Mouse (Mus musculus) liver, embryonic 14.5 days (tissue): ENCODE measurements around the gene Tmem170. TPM values are rescaled to one million over a fixed set of nuclear protein-coding genes. Genes with fewer than 3 reads are reported as not detected.
A peak's percentile ranks its signal among the peaks of the same experiment; 100 is the strongest.

Experiments used
- ATAC-seq: fragments of 200-750 bp; cut with Nextera tagmentation; 2 replicates; pipeline ENCODE4 v1.8.0; 2017; ENCODE audit warnings: moderate number of reproducible peaks, mild to moderate bottlenecking, moderate library complexity; ENCODE audit not compliant: insufficient read depth
- DNase-seq, 3 experiments: peaks; one replicate each; pipeline ENCODE4 v3.0.0-alpha.2; 2012 to 2013; ENCODE audit warnings: low read depth in 3 of 3, low spot score in 3 of 3
- H3K27ac ChIP-seq: fragments of 300-500 bp; sonication (generic); 2 replicates; pipeline ENCODE4 v1.5.1; 2014; ENCODE audit warnings: moderate library complexity, mild to moderate bottlenecking, control low read depth, inconsistent platforms
- H3K27me3 ChIP-seq: fragments of 300-500 bp; sonication (generic); 2 replicates; pipeline ENCODE4 v1.6.1; 2014; ENCODE audit warnings: mild to moderate bottlenecking, low read length, moderate library complexity; ENCODE audit not compliant: control insufficient read depth, insufficient read depth
- H3K36me3 ChIP-seq: fragments of 300-500 bp; sonication (generic); replicated peaks from 2 replicates; pipeline ENCODE4 v1.6.1; 2014; ENCODE audit warnings: low read depth; ENCODE audit not compliant: control insufficient read depth, insufficient read depth
- H3K4me1 ChIP-seq, 2 experiments: fragments of 200-500 bp in 1 of 2; fragments of 300-500 bp in 1 of 2; sonication (generic) in 1 of 2; replicated peaks; 2 replicates each; pipeline ENCODE4 v1.6.1; 2012 to 2014; ENCODE audit warnings: antibody characterized with exemption in 1 of 2, inconsistent platforms in 1 of 2, low read length in 1 of 2; ENCODE audit not compliant: control insufficient read depth in 2 of 2, insufficient read depth in 2 of 2
- H3K4me2 ChIP-seq: fragments of 300-500 bp; sonication (generic); 2 replicates; pipeline ENCODE4 v1.6.1; 2014; ENCODE audit warnings: low read depth, mild to moderate bottlenecking, control low read depth, moderate library complexity
- H3K4me3 ChIP-seq, 2 experiments: fragments of 200-500 bp in 1 of 2; fragments of 300-500 bp in 1 of 2; sonication (generic) in 1 of 2; 2 replicates each; pipeline ENCODE4 v1.5.1; 2012 to 2014; ENCODE audit warnings: low read depth in 2 of 2, low read length in 2 of 2, mild to moderate bottlenecking in 2 of 2, control low read depth in 1 of 2, inconsistent platforms in 1 of 2, moderate library complexity in 1 of 2; ENCODE audit not compliant: insufficient read depth in 1 of 2
- H3K9ac ChIP-seq: fragments of 300-500 bp; sonication (generic); replicated peaks from 2 replicates; pipeline ENCODE4 v1.6.1; 2014; ENCODE audit warnings: mild to moderate bottlenecking, control low read depth, moderate library complexity
- H3K9me3 ChIP-seq: fragments of 300-500 bp; sonication (generic); 2 replicates; pipeline ENCODE4 v1.6.1; 2016; ENCODE audit warnings: low read length, mixed read lengths; ENCODE audit not compliant: control insufficient read depth
- CTCF ChIP-seq: IDR thresholded peaks from 2 replicates; pipeline ENCODE4 v1.5.1; 2016; ENCODE audit warnings: antibody characterized with exemption, low read depth, control low read depth
- EP300 ChIP-seq: IDR thresholded peaks from 2 replicates; pipeline ENCODE4 v1.6.1; 2016; ENCODE audit warnings: antibody characterized with exemption, low read depth
- WGBS: fragments of 180-500 bp; shearing (Covaris S2); extraction: QIAGEN DNeasy Blood & Tissue Kit; methylation state at CpG from one replicate; pipeline ENCODE4 v1.1.7; 2014; ENCODE audit not compliant: insufficient replicate concordance; 5-methylcytosine and 5-hydroxymethylcytosine counted together
- polyA plus RNA-seq, 2 experiments: library from polyadenylated mRNA; depleted of rRNA in 1 of 2; stranded (reverse) in 1 of 2; unstranded in 1 of 2; fragments of >200 nt; fragmentation: Nextera tagmentation in 1 of 2; extraction: Ambion mirVana in 1 of 2; gene quantifications; 2 replicates each; pipeline versions ENCODE4 v1.2.1 to v1.2.3; 2012 to 2014

The Tmem170 gene
- polyA plus RNA-seq, 2 experiments = 1.8 to 2.3 TPM

DNA sequence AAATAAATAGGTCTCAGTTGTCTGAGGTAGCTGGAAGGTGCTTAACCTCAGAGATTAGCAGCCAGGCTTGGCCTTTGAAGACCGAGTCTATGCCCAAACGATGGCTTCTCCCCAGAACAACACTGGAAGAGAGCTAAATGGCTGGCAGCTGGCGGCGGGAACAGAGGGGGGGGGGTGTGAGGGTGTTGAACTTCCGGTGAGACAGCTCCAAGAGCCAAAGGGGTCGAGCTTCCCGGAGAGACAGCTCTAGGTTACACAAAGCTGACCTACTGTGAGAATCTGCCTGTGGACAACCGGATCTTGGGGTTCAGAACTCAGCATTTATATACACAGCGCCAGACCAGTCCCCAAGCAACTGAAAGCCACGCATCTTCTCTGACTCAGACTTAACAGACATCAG, 22.0 kb upstream of the Tmem170 start:
- DNase-seq (no peak), ATAC-seq (no peak)
- Histone ChIP-seq H3K4me2 (no peak overlapping the region), H3K4me3 (no peak overlapping the region), H3K9me3 (no peaks in the 10 kb centered on the region), H3K27ac (no peak overlapping the region), H3K4me1 (no peaks in the 10 kb centered on the region), H3K9ac (no peak overlapping the region), H3K27me3 (no peaks in the 10 kb centered on the region; the same call in 1 of the 2 replicates), H3K36me3 (no peaks in the 10 kb centered on the region)
- 32% methylated on average over 10 of the region's 10 CpGs for WGBS
- TF ChIP-seq EP300 = no peak
- no peak for TF ChIP-seq CTCF

- Histone ChIP-seq H3K36me3 (no peaks in the 10 kb centered on the region), H3K4me1 (no peaks in the 10 kb centered on the region), H3K4me3 (no peak overlapping the region), H3K9me3 (no peaks in the 10 kb centered on the region), H3K9ac (no peak overlapping the region), H3K4me2 (no peak overlapping the region), H3K27ac (no peak overlapping the region), H3K27me3 (peaks cover 14% of the 10 kb centered on the region)
- TF ChIP-seq CTCF (peak; percentile 72), EP300 (no peak)
- DNase-seq = no peak
- ATAC-seq = no peak
- WGBS = 83% methylated on average over 7 of the region's 7 CpGs
Measured at GRCm38 (mm10) chr8:111894955-111895354, 18.4 kb upstream of the Tmem170 start.

DNA sequence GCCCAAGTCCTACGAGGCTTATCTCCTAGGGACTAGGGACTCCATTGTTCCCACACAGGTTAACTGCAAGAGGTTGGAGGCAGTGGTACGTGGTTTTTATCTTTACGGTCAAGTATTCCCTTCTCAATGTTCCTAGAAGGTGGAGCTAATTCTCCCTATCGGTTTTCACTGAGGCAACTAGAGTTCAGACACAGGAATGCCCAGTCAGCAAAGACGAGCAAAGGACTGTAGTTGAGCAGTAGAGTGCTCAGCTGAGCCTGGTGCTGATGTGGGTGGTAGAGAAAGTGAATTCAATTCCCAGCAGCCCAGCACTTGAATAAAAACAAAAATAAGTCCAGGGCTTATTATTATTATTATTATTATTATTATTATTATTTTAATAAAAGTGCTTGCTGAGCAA, 16.1 kb upstream of the Tmem170 start:
- no peak for TF ChIP-seq EP300
- TF ChIP-seq CTCF = no peak
- 29% methylated on average over 5 of the region's 5 CpGs for WGBS
- Histone ChIP-seq H3K4me2 (no peak overlapping the region), H3K4me3 (no peak overlapping the region), H3K9me3 (no peaks in the 10 kb centered on the region), H3K9ac (no peak overlapping the region), H3K36me3 (no peaks in the 10 kb centered on the region), H3K27me3 (peaks cover 24% of the 10 kb centered on the region), H3K4me1 (peaks cover 7% of the 10 kb centered on the region in 2 experiments; a peak in 3 of 4 replicates), H3K27ac (no peak overlapping the region)
- DNase-seq (no peak), ATAC-seq (no peak)

DNA sequence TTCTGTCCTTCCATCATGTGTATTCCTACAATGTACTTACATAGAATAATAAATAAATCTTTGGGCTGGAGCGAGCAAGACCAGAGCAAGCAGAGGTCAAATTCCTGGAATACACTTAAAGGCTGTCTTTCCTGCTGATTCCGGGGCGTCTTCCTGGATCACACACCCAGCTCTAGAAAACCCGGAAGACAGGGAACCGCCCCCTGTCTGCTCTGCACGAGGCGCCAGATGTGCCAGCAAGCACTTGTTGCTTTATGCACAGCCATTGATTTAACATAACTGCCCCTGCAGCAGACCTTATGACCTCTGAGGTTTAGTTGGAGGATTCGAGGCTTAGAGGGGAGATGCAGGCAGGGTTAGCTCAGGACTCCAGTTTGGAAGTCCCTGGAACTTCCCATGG, 15.4 kb upstream of the Tmem170 start:
- Histone ChIP-seq H3K9ac (no peak overlapping the region), H3K4me1 (peaks cover 7 to 11% of the 10 kb centered on the region in 2 experiments; a peak in 3 of 4 replicates), H3K4me3 (no peak overlapping the region), H3K36me3 (no peaks in the 10 kb centered on the region), H3K27ac (no peak overlapping the region), H3K9me3 (no peaks in the 10 kb centered on the region), H3K27me3 (peaks cover 24% of the 10 kb centered on the region), H3K4me2 (no peak overlapping the region)
- WGBS = 15% methylated on average over 8 of the region's 8 CpGs
- no peak for DNase-seq
- TF ChIP-seq CTCF (no peak), EP300 (no peak)
- ATAC-seq = no peak

- DNase-seq (no peak), ATAC-seq (no peak)
- Histone ChIP-seq H3K27ac (no peak overlapping the region), H3K27me3 (peaks cover 24% of the 10 kb centered on the region), H3K9ac (no peak overlapping the region), H3K36me3 (no peaks in the 10 kb centered on the region), H3K4me2 (no peak overlapping the region), H3K4me3 (no peak overlapping the region), H3K4me1 (peaks cover 7 to 16% of the 10 kb centered on the region in 2 experiments; a peak in 3 of 4 replicates), H3K9me3 (no peaks in the 10 kb centered on the region)
- WGBS = 47% methylated on average over 6 of the region's 6 CpGs
- TF ChIP-seq EP300 = no peak
- no peak for TF ChIP-seq CTCF
Measured at GRCm38 (mm10) chr8:111890911-111891303, 14.4 kb upstream of the Tmem170 start.
